Mouse (Mus musculus) CD4-positive helper T cell, adult 2 months (primary cell): Measurements from ENCODE around the gene Nrd1.

Experiments used
- DNase-seq: peaks from one replicate; pipeline ENCODE4 v3.0.0-alpha.2; 2012; ENCODE audit warnings: low read depth, missing footprints, low spot score

The Nrd1 gene

GRCm38 (mm10) chr4:108999999-109000950, at the start of gene Nrd1:
Gene Nrd1 (plus strand): TSS chr4:109000655.
- peak; percentile 99 for DNase-seq

- no peak for DNase-seq
Measured at GRCm38 (mm10) chr4:108951663-108952062, 48.8 kb upstream of the Nrd1 start.

- no peak for DNase-seq
Measured at GRCm38 (mm10) chr4:108959696-108960095, 40.8 kb upstream of the Nrd1 start.

- no peak for DNase-seq
Measured at GRCm38 (mm10) chr4:108960619-108961460, 39.6 kb upstream of the Nrd1 start.

- no peak for DNase-seq
Measured at GRCm38 (mm10) chr4:108963017-108963416, 37.4 kb upstream of the Nrd1 start.

GRCm38 (mm10) chr4:108969517-108969916, 30.9 kb upstream of the Nrd1 start:
- DNase-seq: no peak

GRCm38 (mm10) chr4:108971054-108971453, 29.4 kb upstream of the Nrd1 start:
- DNase-seq: no peak

- DNase-seq: peak; percentile 27
Measured at GRCm38 (mm10) chr4:108976458-108977071, 23.9 kb upstream of the Nrd1 start.

- peak; percentile 19 for DNase-seq
Measured at GRCm38 (mm10) chr4:108986833-108987472, 13.5 kb upstream of the Nrd1 start.

GRCm38 (mm10) chr4:108987473-108987842, 13.0 kb upstream of the Nrd1 start:
- DNase-seq: peak; percentile 79

GRCm38 (mm10) chr4:108989430-108989829, 11.0 kb upstream of the Nrd1 start:
- DNase-seq: no peak

GRCm38 (mm10) chr4:108990032-108990431, 10.4 kb upstream of the Nrd1 start:
- no peak for DNase-seq

- no peak for DNase-seq
Measured at GRCm38 (mm10) chr4:108990571-108990970, 9.9 kb upstream of the Nrd1 start.

GRCm38 (mm10) chr4:108991811-108992210, 8.6 kb upstream of the Nrd1 start:
- no peak for DNase-seq

- DNase-seq: no peak
Measured at GRCm38 (mm10) chr4:108992978-108993377, 7.5 kb upstream of the Nrd1 start.

- no peak for DNase-seq
Measured at GRCm38 (mm10) chr4:109000961-109001360, 506 bp downstream of the Nrd1 start.

- DNase-seq: no peak
Measured at GRCm38 (mm10) chr4:109008046-109008445, 7.6 kb downstream of the Nrd1 start.

GRCm38 (mm10) chr4:109014091-109014490, 13.6 kb downstream of the Nrd1 start:
- no peak for DNase-seq

GRCm38 (mm10) chr4:109017441-109017840, 17.0 kb downstream of the Nrd1 start:
- DNase-seq: no peak

GRCm38 (mm10) chr4:109019301-109019700, 18.8 kb downstream of the Nrd1 start:
- no peak for DNase-seq

- DNase-seq: no peak
Measured at GRCm38 (mm10) chr4:109021976-109022375, 21.5 kb downstream of the Nrd1 start.
